Mouse (Mus musculus) B cell, adult 2 months (primary cell): ENCODE results near the gene Hes3.

Experiments
- DNase-seq, 2 experiments: peaks; one replicate each; pipeline ENCODE4 v3.0.0; 2022

Gene Hes3

DNA sequence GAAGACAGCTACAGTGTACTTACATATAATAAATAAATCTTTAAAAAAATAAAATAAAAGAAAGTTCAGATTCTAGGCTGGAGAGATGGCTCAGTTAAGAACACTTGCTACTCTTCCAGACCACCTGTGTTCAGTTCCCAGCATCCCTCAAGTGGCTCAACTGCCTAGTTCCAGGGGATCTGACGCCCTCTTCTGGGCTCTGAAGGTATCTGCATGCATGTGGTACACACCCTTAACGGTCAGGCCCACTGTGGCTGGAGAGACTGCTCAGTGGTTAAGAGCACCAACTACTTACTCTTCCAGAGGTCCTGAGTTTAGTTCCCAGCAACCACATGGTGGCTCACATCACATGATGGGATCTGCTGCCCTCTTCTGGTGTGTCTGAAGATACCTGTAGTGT lies 13.5 kb downstream of the Hes3 start:
- DNase-seq, result no peak

DNA sequence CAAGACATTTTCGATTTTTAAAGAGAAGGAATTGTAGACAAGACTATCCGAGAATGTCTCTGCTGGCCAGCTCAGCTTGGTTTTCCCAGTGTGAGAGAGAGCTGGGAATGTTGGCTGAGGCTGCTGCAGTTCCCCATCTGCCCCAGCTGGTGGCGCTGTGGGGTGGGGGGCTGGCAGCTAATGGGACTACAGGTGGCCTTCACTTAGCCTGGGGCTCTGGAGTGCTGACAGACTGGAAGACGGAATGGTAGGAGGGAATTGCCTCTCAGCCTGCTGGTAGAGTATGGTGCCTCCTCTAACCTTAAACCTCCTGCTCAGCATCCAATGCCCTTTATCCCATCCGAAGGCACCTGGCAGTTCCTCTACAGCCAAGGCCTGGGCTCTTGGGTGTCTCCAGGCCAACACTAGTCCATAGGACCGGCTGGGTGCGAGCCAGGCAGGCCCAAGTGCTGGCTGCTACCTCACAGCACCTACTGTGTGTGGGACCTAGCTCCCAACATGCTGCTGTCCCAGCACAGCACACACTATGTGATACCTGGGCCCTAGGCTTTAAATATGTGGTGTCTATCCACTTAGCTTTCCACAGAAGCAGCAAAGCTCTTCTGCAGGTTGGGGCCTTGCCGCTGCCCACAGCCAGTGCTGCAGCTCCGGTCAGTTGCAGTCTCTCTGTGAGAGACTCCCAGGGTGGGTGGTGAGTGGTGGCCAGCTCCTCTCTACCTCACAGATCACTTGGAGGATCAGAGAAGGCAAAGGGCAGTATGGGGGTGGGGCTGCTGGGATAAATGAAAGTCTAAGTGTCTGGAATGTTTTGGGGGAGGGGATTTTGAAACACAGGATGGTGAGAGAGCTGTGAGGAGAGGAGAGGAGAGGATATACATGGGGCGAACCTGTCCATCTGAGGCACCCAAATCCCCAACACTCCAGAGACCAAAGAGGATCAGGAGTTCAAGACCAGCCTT lies 14.8 kb downstream of the Hes3 start:
- DNase-seq, result peak in 1 of 2 experiments; percentile 43

DNA sequence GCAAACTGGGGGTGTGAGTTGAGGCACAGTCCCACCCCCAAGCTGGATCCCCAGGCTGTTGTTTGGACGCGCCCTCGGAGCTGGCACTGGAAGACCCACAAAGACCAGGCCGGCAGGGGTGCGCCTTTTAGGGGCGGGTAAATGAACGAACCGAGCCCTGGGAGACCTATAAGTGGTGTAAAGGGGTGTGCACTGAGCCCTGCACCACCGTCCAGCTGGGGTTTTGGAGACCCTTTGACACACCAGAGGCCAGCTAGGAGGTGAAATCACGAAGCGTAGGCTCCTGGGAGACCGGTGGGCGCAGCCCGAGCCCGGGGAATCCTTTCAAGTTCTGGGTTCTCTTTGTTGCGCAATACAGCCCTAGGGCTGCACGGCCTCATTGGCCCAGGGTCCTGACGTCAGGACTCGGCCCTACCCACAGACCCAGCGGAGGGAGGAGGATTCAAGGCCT lies 16.8 kb downstream of the Hes3 start:
- DNase-seq, result no peak

DNA sequence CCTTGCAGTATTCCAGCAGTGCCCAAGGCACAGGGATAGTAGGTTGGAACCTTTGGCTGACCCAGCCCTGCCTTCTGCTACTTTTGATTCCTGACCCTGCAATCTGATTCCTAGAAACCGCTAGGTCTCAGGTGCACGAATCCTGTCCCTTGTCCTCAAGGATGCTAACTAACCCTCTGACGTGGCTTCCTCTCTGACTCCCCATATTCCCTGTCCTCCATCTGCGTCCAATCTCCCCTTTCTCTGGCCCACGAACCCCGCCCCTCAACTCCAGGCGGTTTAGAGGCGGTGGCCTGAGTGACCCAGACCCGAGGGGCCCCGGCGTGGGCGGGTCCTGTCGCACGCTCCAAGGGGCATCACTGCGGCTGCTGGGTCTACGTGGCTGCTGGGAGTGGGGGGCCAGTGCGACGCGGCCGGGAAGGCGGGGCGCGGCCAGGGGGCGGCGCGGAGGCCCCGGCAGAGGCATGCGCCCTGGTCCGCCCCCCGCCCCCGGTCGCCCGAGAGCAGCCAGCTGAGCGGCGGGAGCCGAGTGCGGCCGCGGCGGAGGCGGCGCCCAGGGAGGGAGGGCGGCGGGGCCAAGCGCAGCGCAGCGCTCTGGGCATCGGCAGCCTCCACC lies 17.7 kb downstream of the Hes3 start, which contains the start of gene Gpr153:
Gene Gpr153 (plus strand): TSS at position 612 of the 616 bp plus-strand sequence.
- DNase-seq, result no peak

DNA sequence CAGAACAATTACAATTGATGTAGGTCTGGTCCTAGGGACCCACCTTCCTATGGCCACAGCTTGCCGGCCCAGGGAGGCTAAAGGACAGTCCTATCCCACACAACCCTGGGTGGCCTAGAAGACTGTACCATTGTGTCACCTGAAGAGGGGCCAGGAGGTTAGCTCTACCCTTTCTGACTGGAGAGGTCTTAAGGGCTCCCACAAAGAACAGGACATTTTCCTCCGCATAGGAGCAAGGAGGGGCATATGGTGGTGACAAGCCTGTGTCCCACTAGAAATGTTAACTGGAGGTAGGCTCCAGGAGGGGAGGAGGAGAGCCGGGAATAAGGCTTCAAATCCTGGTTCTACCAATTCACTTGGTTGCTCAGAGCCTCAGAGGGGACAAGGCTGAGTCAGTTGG lies 18.3 kb downstream of the Hes3 start:
- DNase-seq, result no peak

DNA sequence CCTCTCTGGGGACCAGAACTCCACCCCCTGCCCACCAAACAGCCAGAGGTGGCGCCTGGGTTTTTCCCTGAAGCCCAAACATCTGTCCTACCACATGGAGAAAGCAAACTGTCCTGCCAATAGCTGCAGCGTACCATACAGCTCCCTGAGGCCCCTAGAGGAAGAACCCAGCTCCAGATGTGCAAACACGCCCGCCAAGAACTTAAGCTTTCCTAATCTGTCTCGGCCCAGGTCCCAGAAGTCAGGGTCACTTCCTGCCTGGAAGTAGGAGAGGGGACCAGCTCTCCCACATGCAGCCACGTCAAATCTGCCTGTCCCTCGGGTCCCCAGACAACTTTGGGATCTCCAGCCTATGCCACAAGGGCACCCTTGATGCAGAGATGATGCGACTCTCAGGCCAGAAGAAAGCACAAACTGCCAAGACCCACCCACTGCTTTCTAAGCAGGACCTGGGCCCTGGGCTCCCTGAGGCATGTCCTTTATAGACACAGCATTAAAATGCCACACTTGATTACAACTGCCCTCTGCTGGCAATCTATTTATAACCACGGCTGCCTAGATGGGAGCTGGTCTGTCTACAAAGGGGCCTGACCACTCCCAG lies 18.9 kb downstream of the Hes3 start:
- DNase-seq, result no peak

DNA sequence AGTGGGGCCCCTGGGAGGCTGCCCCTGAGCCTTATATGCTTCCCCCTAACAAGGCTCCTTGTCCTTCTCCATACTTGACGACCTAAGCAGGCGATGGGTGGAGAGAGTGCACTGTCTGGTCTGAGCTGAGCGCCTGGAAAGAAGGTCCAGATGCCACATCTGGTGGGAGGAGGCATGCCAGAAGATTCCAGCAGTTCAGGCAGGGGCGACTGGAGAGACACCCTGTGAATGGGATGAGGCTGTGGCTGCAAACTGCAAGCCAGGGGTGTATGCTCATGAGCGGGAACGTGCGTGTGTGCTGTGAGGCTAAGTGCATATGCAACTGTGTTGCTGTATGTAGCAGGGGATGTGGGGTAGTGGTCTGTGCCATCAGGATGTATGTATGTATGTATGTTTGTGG lies 19.5 kb downstream of the Hes3 start:
- DNase-seq, result no peak

DNA sequence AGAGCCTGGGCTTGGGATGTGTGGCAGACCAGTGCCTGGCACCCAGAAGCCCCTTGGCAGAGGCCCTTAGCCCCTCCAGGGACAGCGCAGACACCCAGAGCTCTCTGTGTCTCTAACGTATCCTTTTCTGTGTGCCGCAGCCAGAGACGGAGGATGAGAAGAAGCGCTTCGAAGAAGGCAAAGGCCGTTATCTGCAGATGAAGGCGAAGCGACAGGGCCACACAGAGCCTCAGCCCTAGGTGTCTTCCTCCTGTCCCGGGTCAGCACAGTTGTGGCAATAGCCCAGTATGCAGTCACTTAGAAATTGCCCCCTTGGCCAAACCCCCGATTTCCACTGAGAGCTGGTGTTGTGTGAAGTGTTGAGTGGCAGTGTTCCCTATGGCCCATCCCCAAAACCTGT lies 20.1 kb downstream of the Hes3 start:
- no peak for DNase-seq

DNA sequence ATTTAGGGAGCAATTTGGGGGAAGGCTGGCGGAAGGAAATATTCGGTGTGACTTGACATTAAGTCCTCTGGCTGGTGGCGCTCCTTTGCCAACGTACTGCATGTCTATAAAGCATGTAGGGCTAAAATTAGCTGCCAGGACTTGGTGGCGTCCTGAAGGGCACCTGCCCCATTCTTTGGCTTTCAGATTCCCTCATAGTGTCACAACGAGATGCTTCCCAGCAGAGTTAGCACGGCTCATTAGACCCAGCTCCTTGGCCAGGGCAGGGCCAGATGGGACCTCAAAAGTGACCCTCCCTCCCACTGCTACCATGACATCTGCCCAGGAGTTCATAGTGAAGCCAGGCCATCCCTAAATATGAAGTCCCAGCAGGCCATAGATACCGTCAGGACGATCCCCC lies 20.9 kb downstream of the Hes3 start:
- DNase-seq, result no peak

DNA sequence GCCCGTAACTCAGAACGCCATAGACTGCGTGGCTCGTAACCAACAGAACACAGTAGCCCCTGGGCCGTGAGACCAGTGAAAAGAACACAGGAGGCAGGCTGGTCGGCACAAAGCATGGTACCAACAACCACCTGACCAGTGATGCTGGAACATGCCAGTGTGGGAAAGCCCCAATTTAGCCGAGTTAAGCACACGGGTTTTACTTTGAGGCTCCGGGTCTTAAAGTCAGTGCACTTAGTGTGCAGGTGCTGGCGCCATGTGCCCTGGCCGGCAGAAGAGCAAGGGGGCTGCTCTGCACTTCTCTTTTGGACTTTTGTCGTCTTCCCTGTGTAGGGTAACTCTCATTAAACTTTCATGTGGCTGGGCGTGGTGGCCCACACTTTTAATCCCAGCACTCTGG lies 21.5 kb downstream of the Hes3 start:
- no peak for DNase-seq

DNA sequence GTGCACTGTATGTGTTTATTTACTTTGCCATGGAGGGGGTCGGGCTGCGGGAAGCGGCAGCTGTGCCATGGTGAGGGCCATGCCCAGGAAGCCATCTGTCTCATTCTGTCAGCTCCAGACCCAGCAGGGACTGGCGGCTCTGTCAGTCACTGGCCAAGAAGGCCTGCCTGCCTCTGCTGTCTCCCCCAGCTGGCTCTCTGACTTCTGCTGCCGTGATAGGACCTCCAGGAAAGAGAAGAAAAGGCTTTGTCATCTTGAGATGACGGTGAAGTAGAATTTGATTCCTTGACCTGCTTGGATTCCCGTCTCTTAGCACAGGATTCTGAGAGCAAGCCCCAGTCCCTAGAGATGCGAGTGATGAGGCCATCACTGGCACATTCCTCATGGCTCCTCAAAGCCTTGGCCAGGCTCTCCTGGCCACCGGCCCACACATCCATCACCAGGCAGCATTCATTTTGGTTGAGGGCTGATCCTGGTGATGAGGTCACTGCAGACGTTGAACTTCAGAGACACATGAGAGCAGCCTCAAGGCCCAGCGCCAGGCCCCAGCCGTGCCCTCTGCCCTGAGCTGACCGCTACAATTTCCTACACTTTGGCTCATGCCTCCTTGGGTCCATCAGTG lies 23.6 kb downstream of the Hes3 start:
- DNase-seq, result no peak

DNA sequence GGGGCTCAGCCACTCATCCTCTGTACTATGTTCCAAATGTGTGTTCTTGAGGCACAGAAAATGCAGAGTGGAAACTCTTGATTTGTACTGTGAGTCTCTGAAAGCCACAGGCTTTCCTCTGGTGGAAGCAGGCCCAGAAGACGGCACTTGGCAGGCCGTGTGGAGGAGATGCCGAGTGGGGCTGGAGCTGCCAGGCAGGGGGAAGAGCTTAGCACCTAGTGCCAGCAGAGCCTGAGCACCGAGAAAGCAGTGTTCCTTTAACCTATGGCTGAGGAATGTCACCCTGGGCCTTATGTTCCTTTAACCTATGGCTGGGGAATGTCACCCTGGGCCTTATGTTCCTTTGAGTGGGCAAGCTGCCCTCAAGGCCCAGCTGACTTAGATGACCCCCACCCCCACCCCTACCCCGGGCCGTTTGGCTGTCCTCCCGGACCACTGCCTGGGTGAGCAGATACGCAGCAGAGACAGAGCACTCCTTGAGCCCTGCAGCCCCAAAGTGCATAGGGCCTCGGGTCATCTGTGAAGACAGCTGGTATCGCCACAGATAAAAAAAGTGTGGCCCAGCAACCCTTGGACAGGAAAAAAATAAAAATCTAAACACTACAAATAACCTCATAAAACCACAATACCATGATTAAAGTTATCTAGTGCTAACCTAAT lies 25.1 kb downstream of the Hes3 start:
- DNase-seq, result no peak

DNA sequence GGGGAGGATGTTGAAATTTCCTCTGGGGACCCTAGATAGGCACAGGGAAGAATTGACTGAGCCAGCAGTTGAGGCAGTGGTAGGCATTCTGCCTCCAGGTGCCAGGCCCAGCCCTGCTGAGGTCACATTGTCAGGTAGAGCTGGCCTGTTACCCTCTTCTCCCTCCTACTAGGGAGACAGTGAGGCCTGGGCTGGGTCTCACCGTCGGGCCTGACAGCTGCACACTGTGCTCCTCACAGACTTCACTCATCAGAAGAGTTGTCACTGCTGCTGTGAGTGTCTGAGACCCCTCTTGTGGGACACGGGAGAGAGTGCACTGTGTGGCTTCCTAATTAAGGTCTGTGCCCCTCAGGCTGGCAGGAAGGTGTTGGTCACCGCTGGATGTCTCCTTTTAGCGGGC lies 25.7 kb downstream of the Hes3 start:
- no peak for DNase-seq

DNA sequence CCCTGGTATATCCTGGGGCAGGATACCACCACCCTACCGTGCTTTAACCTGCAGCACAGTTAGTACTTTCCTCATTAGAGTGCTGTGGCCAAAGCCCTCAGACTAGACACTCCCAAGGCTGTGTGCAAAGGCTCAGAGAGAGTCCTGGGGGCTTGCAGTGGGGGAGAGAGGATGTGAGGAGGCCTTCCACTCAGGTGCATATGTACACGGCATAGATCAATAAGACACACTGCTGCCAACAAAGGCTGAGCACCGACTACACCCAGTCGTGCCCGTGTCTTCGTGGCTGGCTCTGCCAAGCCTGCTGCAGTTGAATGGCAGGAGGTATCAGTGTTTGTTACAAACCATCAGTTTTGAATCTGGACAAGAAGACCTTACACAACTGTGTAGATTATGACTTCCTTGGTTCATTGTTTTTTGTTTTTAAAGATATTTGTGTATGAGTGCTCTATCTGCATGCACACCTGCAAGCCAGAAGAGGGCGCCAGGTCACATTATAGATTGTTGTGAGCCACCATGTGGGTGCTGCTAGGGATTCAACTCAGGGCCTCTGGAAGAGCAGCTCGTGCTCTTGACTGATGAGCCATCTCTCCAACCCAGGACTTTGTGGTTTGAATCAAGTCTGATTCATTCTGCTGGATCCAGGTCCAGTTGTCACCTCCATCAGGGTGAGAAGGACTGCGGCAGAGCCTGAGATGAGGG lies 26.4 kb downstream of the Hes3 start:
- no peak for DNase-seq

DNA sequence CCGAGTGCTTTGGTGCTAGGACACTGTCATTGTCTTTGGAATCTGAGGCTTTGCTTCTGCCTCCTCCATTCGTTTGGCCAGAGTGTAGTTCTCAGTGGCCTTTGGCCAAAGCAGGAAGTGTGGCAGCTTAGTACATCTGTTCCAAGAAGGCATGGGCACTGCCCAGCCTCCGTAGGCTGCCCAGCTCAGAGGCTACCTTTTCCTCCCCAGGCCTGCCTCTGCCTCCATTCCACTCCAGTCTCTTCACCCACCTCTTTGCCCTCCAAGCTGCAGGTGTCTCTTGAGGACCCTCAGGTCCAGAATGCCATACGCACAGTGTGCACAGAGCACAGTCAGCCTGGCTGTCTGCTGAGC lies 27.3 kb downstream of the Hes3 start:
- DNase-seq, result no peak

DNA sequence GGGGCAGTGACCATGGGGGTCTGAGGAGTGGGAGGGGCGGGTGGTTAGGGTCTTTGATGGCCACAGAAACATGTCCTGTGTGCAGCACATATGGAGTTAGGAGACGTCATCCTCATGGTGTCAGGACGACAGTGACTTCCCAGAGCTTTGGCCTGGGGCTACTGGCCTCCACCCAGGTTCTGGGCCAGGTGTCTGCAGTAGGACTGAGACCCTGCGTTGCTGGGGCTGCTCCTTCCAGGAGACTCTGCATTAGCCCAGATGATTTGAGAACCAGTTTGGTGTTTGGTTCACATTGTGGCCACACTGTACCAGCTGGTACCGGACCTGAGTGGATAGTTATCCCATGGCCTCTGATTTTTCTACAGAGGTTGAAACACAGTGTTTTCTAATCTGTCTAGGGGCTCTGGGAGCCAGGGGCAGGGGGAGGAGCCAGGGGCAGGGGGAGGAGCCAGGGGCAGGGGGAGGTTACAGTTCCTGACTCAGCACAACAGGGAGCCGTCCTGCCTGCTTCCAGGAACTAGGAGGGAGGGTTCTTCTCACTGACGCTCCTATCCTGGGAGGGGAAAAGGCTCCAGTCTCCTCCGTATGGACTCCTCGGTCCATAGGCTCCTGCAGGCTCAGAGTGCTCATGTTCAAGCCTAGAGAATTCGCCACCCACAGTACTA lies 27.8 kb downstream of the Hes3 start:
- DNase-seq, result no peak

DNA sequence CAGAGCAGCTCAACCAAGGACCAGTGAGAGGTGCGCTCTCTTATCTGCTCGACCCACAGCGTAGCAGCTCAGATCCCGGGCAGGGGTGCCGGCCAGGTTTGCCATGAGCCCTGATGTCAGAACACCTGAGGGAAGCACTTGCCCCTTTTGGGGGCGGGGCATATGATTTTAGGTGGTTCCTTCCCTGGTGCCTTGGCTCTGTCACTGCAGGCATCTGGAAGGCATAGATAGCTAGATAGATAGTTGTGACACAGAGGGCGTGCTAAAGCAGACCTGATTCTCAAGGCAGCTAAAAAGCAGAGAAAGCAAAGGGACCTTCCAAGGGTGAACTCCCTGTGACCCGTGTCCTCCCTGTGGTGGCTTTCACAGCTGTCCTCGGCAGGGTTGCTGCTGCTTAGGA lies 28.4 kb downstream of the Hes3 start:
- DNase-seq, result no peak

DNA sequence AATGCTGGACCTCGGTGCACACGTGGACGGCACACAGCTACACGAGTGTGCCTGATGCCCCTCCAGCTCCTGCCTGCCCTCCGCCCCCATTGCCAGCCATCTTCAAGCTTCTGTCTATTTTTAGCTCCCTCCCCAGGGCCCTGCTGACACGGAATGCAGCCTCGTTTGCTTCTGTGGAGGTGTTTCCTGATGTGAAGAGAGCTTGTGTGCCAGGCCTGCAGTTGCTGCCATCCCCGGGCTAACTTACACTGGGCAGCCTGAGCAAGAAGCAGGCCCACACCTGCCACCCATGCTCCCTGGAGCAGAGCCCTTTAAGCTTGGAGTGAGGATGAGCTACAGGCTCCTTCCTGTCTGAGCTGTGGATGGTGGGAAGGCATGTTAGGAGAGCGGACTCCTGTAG lies 29.3 kb downstream of the Hes3 start:
- no peak for DNase-seq

DNA sequence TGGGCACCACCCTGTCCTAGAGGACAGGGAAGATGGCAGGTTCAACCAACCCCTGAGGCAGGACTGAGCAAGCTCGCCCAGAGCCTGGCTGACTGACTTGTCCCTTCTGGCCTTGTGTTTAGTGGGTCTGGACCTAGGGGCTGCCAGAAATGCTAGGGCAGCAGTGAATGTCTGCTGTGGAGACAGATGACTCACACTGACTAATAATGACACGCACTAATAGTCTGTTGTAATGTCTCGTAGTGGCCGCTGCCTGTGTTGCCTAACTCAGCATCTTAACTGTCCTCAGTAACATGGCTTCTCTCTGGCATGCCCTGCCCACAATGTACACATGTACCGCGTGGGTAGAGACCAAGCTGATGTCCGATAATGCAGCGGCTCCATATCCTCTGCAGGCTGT lies 31.0 kb downstream of the Hes3 start:
- DNase-seq, result no peak

DNA sequence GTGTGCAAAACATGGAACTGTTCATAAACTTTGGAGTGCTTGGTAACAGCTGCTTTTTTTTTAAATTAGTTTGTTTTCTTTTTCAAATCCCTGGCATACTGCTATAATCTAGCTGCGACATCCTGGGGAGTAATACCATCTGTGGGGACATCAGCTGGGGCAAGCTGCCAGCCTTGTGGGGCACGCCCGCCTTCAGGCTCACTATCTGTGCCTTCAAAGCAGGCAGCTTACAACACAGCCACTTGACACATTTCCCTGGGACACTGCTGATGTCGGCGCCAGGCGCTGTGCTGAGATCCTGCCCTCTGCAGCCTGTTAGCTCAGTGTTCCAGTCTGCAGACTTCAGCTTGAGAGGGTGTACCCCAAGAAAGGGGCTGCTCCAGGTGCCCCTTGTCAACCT lies 34.4 kb downstream of the Hes3 start:
- DNase-seq, result no peak

DNA sequence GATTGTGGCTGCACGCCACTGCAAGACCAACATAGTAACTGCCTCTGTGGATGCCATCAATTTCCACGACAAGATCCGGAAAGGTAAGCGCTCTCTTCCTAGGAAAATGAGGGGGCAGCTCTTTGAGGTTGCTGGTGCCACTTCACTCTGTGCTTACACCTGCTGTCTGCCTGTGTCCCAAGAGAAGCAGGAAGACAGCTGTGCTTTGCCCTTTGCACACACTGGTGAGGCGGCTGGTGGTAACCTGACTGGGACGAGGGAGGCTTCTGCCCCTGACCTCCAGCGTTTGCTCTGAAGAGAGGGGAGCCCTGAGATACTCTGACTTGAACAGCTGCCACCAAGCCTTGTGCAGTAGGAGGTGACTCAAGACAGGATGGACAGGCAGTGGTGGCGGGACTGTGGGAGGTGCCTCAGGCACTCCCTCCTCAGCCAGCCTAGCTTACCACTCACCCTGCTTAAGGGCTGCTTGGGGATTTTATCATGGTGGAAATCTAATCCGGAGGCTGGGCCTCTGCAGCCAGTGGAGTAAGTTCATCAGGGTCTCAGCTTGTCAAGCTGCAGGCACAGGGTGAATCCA lies 38.2 kb downstream of the Hes3 start:
- no peak for DNase-seq
